Comparison of ENCODE assay signal across 8 mouse cellular contexts in genomic region chr14:45219281-45220089, GRCm38 (mm10). TPM values are rescaled to one million over a fixed set of nuclear protein-coding genes. Genes with fewer than 3 reads are reported as not detected.
DNase-seq lines count a peak whose midpoint lies in the region; ATAC-seq lines count a peak whose summit lies in the region.

Gene Gpr137c (plus strand): TSS chr14:45219717.

- DNase-seq in adrenal gland, adult 2 months, result peak; percentile 99
- peak; percentile 99 for DNase-seq in embryo, embryonic 11 days
- peak; percentile 99 for DNase-seq in gastrocnemius, postnatal 14 days
- DNase-seq in induced T-regulatory cell, adult 2 months (ENCODE audit: low read depth), result peak; percentile 100
- DNase-seq in left cerebral cortex, adult 8-10 months (ENCODE audit: low spot score in 2 of 2), result peak; percentile 91 to 99
- DNase-seq in right cerebral cortex, adult 18-20 months, result peak; percentile 100
- DNase-seq in urinary bladder, adult 2 months (ENCODE audit: low spot score), result peak; percentile 87

- intact Hi-C loops in gastrocnemius, postnatal 14 days (cut with DNase I; ENCODE audit: low total_unique reads), result no loop called here

- peak; percentile 92 for ATAC-seq in megakaryocyte, adult 5-6 weeks (ENCODE audit: poor library complexity, severe bottlenecking)

RNA-seq across cellular contexts. Expression of gene Gpr137c, which starts in this region (rescaled TPM):
- 1 to 10 TPM in 1 of 2 experiments, under 1 TPM in 1; 0.92 to 1.6 TPM for total RNA-seq in adrenal gland, adult 2 months (2021)
- 2.8 and 6.3 TPM in 2 replicates for polyA plus RNA-seq in adrenal gland, adult 2 months (2012; rRNA removed)
- 1 to 10 TPM; 1.7 to 2.1 TPM for total RNA-seq in gastrocnemius, postnatal 14 days (2021)
- total RNA-seq in left cerebral cortex, adult 8-10 months (2022), result 10 to 100 TPM; 30.6 to 37.4 (median 33.5) TPM
- 3.1 and 3.9 TPM in 2 replicates for total RNA-seq in megakaryocyte, adult 5-6 weeks (2015)
- total RNA-seq in megakaryocyte, adult 5-6 weeks (2017), result 2.1 and 3.4 TPM in 2 replicates
- polyA plus RNA-seq in urinary bladder, adult 2 months (2012; rRNA removed), result 1.8 and 1.9 TPM in 2 replicates

Comparison
In these comparisons a context has a peak if more than half of its experiments do, and no peak if none do; other contexts are left out.
1. Peak in every context shown above with its lines: DNase-seq and ATAC-seq.
2. RNA of gene Gpr137c (total RNA-seq): 30.6 to 37.4 TPM in left cerebral cortex, adult 8-10 months; 2.1 to 3.9 TPM in megakaryocyte, adult 5-6 weeks, 1.7 to 2.1 TPM in gastrocnemius, postnatal 14 days and 0.92 to 1.6 TPM in adrenal gland, adult 2 months; every median in the first group is over 4 times any median in the second.